Mouse (Mus musculus) liver, embryonic 16.5 days (tissue): Measurements from ENCODE around the gene Hspe1. TPM values are rescaled to one million over a fixed set of nuclear protein-coding genes. Genes with fewer than 3 reads are reported as not detected.
"Not testable (repeated sequence)": the region's sequence is repeated elsewhere in the genome, so short reads cannot be mapped to it uniquely, and the experiment has no call there.

Source experiments
- ATAC-seq: fragments of 200-750 bp; cut with Nextera tagmentation; 2 replicates; pipeline ENCODE4 v1.8.0; 2017; ENCODE audit warnings: low read depth, mild to moderate bottlenecking, moderate number of reproducible peaks, moderate library complexity
- H3K27ac ChIP-seq: fragments of 300-500 bp; sonication (generic); 2 replicates; pipeline ENCODE4 v1.5.1; 2014; ENCODE audit warnings: mild to moderate bottlenecking, low read length
- H3K27me3 ChIP-seq: fragments of 300-500 bp; sonication (generic); 2 replicates; pipeline ENCODE4 v1.6.1; 2014; ENCODE audit warnings: low read depth, low read length, mixed read lengths; ENCODE audit not compliant: control insufficient read depth, insufficient read depth
- H3K36me3 ChIP-seq: fragments of 300-500 bp; sonication (generic); 2 replicates; pipeline ENCODE4 v1.6.1; 2014; ENCODE audit warnings: mild to moderate bottlenecking; ENCODE audit not compliant: control insufficient read depth, insufficient read depth
- H3K4me1 ChIP-seq: fragments of 300-500 bp; sonication (generic); 2 replicates; pipeline ENCODE4 v1.6.1; 2014; ENCODE audit warnings: low read depth, low read length, mixed read lengths; ENCODE audit not compliant: control insufficient read depth
- H3K4me2 ChIP-seq: fragments of 300-500 bp; sonication (generic); 2 replicates; pipeline ENCODE4 v1.6.1; 2014; ENCODE audit warnings: low read depth, low read length, mixed read lengths
- H3K4me3 ChIP-seq: fragments of 300-500 bp; sonication (generic); 2 replicates; pipeline ENCODE4 v1.5.1; 2014; ENCODE audit warnings: low read depth, mild to moderate bottlenecking, low read length
- H3K9ac ChIP-seq: fragments of 300-500 bp; sonication (generic); 2 replicates; pipeline ENCODE4 v1.6.1; 2014; ENCODE audit warnings: low read depth, low read length
- H3K9me3 ChIP-seq: fragments of 300-500 bp; sonication (generic); replicated peaks from 2 replicates; pipeline ENCODE4 v1.6.1; 2016; ENCODE audit warnings: low read length; ENCODE audit not compliant: control insufficient read depth
- WGBS: fragments of 180-500 bp; shearing (Covaris S2); extraction: QIAGEN DNeasy Blood & Tissue Kit; methylation state at CpG from one replicate; pipeline ENCODE4 v1.1.7; 2014; ENCODE audit not compliant: insufficient replicate concordance; 5-methylcytosine and 5-hydroxymethylcytosine counted together
- polyA plus RNA-seq: library from polyadenylated mRNA; unstranded; fragments of >200 nt; fragmentation: Nextera tagmentation; extraction: Ambion mirVana; gene quantifications from 2 replicates; pipeline ENCODE4 v1.2.1, GENCODE M21; 2015

The Hspe1 gene
- polyA plus RNA-seq, 1 experiment from 2014 or later: 269 TPM

GRCm38 (mm10) chr1:55053005-55053404 is 34.9 kb upstream of the Hspe1 start:
- H3K27me3 ChIP-seq: no peaks in the 10 kb centered on the region
- H3K4me2 ChIP-seq: peak overlapping the region; percentile 67
- ATAC-seq: peak; percentile 77
- no peaks in the 10 kb centered on the region for H3K9me3 ChIP-seq
- H3K9ac ChIP-seq: peak overlapping the region; percentile 81
- H3K27ac ChIP-seq: peak overlapping the region; percentile 98
- no peaks in the 10 kb centered on the region for H3K36me3 ChIP-seq
- WGBS: under 1% methylated on average over 41 of the region's 42 CpGs
- peaks cover 15% of the 10 kb centered on the region for H3K4me1 ChIP-seq
- peak overlapping the region; percentile 86 for H3K4me3 ChIP-seq

GRCm38 (mm10) chr1:55053596-55053995 is 34.3 kb upstream of the Hspe1 start:
- Histone ChIP-seq H3K9ac (peak overlapping the region; percentile 81), H3K4me2 (peak overlapping the region; percentile 67), H3K9me3 (no peaks in the 10 kb centered on the region), H3K27ac (peak overlapping the region; percentile 98), H3K4me1 (peaks cover 15% of the 10 kb centered on the region), H3K4me3 (peak overlapping the region; percentile 86), H3K27me3 (no peaks in the 10 kb centered on the region), H3K36me3 (no peaks in the 10 kb centered on the region)
- WGBS: 61% methylated on average over 4 of the region's 4 CpGs
- no peak for ATAC-seq

GRCm38 (mm10) chr1:55055322-55056115 is 32.4 kb upstream of the Hspe1 start:
- no peaks in the 10 kb centered on the region for H3K36me3 ChIP-seq
- no peaks in the 10 kb centered on the region for H3K27me3 ChIP-seq
- H3K9me3 ChIP-seq: no peaks in the 10 kb centered on the region
- H3K9ac ChIP-seq: no peak overlapping the region
- H3K27ac ChIP-seq: no peak overlapping the region
- peaks cover 19% of the 10 kb centered on the region for H3K4me1 ChIP-seq
- no peak overlapping the region for H3K4me3 ChIP-seq
- WGBS: 56% methylated on average over 5 of the region's 5 CpGs
- no peak overlapping the region for H3K4me2 ChIP-seq
- ATAC-seq: no peak

- H3K27me3 ChIP-seq, H3K36me3 ChIP-seq, ATAC-seq, H3K27ac ChIP-seq, H3K4me3 ChIP-seq, H3K9me3 ChIP-seq, H3K9ac ChIP-seq, H3K4me2 ChIP-seq: not testable (repeated sequence)
- 74% methylated on average over 2 of the region's 3 CpGs for WGBS
- peaks cover 20% of the 10 kb centered on the region for H3K4me1 ChIP-seq
Observed at GRCm38 (mm10) chr1:55058383-55058782, 29.5 kb upstream of the Hspe1 start.

GRCm38 (mm10) chr1:55061099-55061498 is 26.8 kb upstream of the Hspe1 start:
- peaks cover 12% of the 10 kb centered on the region for H3K4me1 ChIP-seq
- no peak overlapping the region for H3K9ac ChIP-seq
- 47% methylated on average over 5 of the region's 5 CpGs for whole genome bisulfite sequencing
- H3K27ac ChIP-seq: peak overlapping the region; percentile 35
- no peaks in the 10 kb centered on the region for H3K27me3 ChIP-seq
- H3K9me3 ChIP-seq: no peaks in the 10 kb centered on the region
- no peak overlapping the region for H3K4me2 ChIP-seq
- H3K36me3 ChIP-seq: peaks cover 14% of the 10 kb centered on the region
- no peak overlapping the region for H3K4me3 ChIP-seq
- peak; percentile 49; the same call in 1 of the 2 replicates for ATAC-seq

GRCm38 (mm10) chr1:55061772-55062171 is 26.2 kb upstream of the Hspe1 start:
- no peak overlapping the region for H3K9ac ChIP-seq
- peak; percentile 57; the same call in 1 of the 2 replicates for ATAC-seq
- no peaks in the 10 kb centered on the region for H3K27me3 ChIP-seq
- no peaks in the 10 kb centered on the region for H3K9me3 ChIP-seq
- H3K4me3 ChIP-seq: no peak overlapping the region
- 62% methylated on average over 4 of the region's 4 CpGs for WGBS
- H3K4me1 ChIP-seq: peaks cover 12% of the 10 kb centered on the region
- no peak overlapping the region for H3K27ac ChIP-seq
- H3K4me2 ChIP-seq: no peak overlapping the region
- H3K36me3 ChIP-seq: peaks cover 14% of the 10 kb centered on the region

- H3K9ac ChIP-seq, H3K9me3 ChIP-seq, H3K27ac ChIP-seq, ATAC-seq, H3K27me3 ChIP-seq, H3K36me3 ChIP-seq, H3K4me3 ChIP-seq, H3K4me2 ChIP-seq: not testable (repeated sequence)
- H3K4me1 ChIP-seq: peaks cover 11% of the 10 kb centered on the region
Observed at GRCm38 (mm10) chr1:55072328-55072727, 15.6 kb upstream of the Hspe1 start.

GRCm38 (mm10) chr1:55074757-55075156 is 13.2 kb upstream of the Hspe1 start:
- Histone ChIP-seq H3K4me3 (no peak overlapping the region), H3K36me3 (peaks cover 15% of the 10 kb centered on the region), H3K27me3 (no peaks in the 10 kb centered on the region), H3K4me1 (peaks cover 11% of the 10 kb centered on the region), H3K9ac (no peak overlapping the region), H3K27ac (no peak overlapping the region; the same call in 1 of the 2 replicates), H3K4me2 (no peak overlapping the region), H3K9me3 (no peaks in the 10 kb centered on the region)
- ATAC-seq: no peak
- WGBS: 50% methylated on average over 2 of the region's 2 CpGs

GRCm38 (mm10) chr1:55075652-55076394 is 12.1 kb upstream of the Hspe1 start:
- 23% methylated on average over 5 of the region's 5 CpGs for WGBS
- Histone ChIP-seq H3K9ac (no peak overlapping the region), H3K27me3 (no peaks in the 10 kb centered on the region), H3K27ac (peak overlapping the region; percentile 79; the same call in 1 of the 2 replicates), H3K36me3 (peaks cover 19% of the 10 kb centered on the region), H3K4me1 (peaks cover 11% of the 10 kb centered on the region), H3K4me2 (no peak overlapping the region), H3K4me3 (no peak overlapping the region), H3K9me3 (no peaks in the 10 kb centered on the region)
- peak; percentile 87 for ATAC-seq
